Mouse (Mus musculus) lung, postnatal 14 days (tissue): Measurements from ENCODE around the gene Hsd17b1.

Source experiments
- DNase-seq: peaks from one replicate; pipeline ENCODE4 v3.0.0; 2021

Gene Hsd17b1

GRCm38 (mm10) chr11:101062165-101062884 lies 15.9 kb upstream of the Hsd17b1 start:
- DNase-seq, result peak; percentile 63

GRCm38 (mm10) chr11:101062971-101063675 lies 15.1 kb upstream of the Hsd17b1 start:
- no peak for DNase-seq

DNA sequence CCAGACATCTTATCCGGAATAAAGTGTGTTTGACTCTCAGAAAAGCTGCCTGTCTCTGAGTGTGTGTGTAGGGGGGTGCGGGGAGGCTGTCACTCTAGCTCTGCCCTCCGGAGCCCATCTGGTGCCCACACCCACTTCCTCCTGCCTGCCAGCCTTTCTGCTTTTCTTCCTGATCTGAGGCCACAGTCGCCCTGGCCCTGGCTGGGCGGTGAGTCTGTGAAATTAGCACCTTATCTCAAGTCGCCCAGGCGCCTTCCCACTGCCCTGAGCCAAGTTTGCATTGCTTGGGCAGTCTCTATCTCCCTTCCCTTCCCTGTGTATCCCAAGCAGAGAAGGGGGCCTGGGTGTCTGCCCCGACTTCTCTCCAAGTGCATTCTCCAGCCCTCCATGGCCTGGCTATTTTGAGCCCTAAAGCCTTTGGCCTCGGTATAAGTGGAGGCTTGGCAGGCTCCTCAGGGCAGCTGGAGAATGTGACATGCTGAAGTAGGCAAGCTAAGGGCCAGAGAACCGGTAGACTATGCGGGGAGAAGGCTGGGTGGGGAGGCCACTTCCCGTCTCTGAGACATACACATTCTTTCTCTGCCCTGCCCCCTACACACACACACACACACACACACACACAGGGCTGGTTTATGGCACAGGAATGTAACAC lies 14.4 kb upstream of the Hsd17b1 start:
- DNase-seq, result peak; percentile 79

DNA sequence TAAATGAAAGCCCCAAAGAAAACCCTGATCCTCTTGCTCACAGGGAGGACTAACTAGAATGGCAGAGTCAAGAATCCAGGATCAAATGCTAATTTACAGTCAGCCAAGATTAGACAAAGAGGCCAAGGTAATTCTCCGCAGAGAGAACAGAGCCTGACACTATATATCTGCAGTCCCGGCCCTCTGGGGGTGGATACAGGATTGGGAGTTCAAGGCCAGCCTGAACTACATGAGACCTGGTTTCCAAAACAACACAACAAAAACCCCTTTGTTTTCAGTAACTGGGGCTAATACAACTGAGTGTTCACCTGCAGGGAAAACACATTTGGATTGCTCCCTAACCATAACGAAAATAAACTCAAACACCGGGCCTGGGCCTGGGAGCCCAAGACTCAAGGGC lies 13.7 kb upstream of the Hsd17b1 start:
- DNase-seq, result no peak

DNA sequence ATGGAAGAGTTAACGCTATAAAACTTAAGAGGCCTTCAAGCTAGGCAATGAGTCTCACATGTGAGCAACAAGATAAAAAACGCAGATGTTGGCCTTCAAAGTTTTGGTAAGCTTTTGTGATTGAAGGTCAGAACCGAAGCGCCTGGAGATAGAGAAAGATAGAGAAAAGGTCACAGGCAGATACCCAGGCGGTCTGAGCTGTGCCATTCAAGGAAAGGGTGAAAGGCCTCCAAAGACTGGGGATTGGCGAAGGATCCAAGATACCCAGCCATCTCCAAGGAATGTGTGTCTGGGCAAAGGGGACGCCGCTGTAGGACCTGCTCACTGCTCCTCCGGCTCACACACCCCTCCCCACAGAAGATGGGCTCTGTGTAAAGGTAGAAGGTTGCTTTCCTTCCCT lies 13.2 kb upstream of the Hsd17b1 start:
- no peak for DNase-seq

GRCm38 (mm10) chr11:101066549-101067412 lies 11.4 kb upstream of the Hsd17b1 start:
- peak; percentile 89 for DNase-seq

DNA sequence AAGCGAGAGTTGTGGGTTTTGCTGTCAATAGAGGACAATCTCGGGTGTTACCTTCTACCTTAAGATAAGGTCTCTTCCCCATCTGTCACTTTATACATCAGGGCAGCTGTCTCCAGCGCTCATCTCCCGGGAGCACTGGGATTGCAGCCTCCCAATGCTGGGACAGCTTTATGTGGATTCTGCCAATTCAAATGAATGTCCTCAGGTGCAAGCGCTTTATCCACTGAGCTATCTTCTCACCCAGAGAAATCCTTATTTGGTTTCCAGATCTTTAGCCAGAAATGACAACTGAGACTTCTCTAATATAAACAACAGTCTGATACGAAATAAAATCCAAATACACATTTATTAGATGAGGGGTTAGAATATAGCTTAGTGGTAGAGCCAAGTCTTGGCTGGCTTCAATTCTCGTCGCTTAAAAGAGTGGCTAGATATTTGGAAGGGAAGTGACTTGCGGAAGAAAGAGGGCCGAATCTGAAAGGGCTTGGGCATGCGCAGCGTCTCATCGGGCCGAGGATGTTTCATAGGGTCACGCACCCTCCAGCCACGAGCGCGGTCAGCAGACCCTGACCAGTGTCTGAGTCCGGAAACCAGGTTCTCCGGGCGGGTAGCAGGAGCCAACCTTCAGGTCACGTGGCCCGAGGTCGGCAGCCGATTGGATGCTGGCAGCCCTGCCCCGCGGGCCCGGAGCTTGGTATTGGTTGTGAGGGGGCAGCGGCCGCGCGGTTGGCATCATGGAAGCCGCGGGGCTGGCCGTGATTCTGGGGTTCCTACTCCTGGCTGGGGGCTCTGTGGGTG lies 8.6 kb upstream of the Hsd17b1 start, which contains the start of gene Naglu:
Gene Naglu (plus strand): TSS at position 622 of the 798 bp plus-strand sequence.
- peak; percentile 96 for DNase-seq

DNA sequence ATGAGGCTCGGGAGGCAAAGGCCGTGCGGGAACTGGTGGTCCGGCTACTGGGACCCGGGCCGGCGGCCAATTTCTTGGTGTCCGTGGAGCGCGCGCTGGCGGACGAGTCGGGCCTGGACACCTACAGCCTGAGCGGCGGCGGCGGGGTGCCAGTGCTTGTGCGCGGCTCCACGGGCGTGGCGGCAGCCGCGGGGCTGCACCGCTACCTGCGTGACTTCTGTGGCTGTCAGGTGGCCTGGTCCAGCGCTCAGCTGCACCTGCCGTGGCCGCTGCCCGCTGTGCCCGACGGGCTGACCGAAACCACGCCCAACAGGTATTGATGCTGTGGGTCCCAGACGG lies 8.1 kb upstream of the Hsd17b1 start:
- DNase-seq, result no peak

DNA sequence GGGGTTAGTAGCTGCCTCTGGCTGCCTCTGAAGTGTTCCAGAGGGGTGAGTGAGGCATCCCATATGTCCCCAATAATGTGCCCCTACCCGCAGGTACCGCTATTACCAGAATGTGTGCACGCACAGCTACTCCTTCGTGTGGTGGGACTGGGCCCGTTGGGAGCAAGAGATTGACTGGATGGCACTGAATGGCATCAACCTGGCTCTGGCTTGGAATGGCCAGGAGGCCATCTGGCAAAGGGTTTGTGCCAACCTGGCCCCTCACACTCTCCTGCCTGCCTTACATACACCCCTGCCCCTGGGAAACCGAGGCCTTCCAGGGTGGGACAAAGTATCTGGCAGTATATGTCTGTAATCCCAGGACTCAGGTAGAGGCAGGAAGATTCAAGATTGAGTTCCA lies 7.2 kb upstream of the Hsd17b1 start:
- DNase-seq, result no peak

DNA sequence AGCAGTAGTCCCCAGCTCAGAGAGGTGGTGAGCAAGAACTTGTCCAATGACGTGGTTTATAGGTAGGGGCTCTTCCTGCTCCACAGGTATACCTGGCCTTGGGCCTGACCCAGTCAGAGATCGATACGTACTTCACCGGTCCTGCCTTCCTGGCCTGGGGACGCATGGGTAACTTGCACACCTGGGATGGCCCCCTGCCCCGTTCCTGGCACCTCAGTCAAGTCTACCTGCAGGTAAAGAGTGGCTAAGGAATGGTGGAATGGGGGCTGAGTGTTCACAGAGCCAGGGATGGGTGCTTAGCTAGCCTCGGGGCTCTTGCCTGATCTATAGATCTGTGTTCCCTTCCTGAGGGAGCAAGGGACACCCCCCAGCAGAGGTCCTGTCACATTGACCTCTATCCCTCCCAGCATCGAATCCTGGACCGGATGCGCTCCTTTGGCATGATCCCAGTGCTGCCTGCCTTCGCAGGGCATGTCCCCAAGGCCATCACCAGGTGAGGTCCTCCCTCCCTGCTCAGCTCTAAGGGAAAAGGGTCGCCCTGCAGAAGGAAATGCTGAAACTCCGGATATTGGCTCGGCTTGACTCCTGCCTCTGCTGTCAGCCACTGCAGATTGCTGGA lies 6.3 kb upstream of the Hsd17b1 start:
- no peak for DNase-seq

DNA sequence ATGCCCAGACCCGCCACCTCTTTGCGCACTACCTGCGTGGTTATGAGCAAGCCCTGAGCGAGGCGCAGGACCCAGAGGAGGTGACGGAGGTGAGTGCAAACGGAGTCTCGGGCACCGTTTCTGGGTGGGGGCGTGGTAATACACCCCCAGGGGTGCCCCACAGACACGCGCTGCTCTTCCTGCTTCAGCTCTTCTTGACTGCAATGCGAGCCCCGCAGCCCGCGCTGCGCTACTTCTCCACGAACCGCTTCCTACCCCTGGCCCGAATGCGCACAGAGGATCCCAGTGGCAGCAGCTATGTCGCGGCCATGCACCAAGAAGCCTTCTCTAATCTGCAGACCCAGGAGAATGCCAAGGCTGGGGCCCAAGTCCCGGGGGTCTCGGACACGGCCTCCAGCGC lies 1.5 kb downstream of the Hsd17b1 start:
- no peak for DNase-seq

DNA sequence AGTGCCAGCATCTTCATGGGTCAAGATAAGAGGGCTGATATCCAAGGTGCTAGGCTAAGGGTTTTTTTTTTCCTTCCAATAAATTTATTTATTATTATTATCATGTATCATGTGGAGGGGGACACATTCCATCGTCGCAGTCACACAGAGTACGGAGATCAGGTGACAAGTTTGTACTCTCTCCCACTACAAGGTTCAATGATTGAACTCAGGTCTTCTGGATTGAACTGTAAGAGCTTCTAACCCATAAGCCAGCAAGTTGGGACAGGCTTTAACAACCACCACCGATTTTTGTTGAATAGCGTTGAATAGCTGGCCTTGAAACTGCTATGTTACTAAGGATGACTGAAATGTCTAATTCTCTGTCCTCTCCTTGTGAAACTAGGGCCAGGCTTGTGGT lies 2.2 kb downstream of the Hsd17b1 start:
- no peak for DNase-seq

DNA sequence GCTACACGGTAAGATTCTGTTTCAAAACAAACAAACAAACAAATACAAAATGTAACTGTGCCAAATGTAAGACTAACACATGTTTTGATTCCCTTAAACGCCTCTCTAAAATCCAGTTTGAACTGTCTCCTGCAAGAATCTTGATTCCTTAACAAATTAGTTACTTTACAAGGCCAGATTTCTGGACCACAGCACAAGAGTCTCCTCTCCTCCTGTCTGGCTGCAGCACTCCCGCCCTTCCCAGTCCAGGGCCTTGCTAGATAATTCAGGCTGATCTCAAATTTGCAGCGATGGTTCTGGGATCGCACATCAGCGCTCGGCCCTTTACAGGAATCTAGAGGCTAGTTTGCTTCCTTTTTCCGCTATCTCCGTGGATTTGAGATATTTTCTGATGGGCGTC lies 3.4 kb downstream of the Hsd17b1 start:
- no peak for DNase-seq

- DNase-seq, result peak; percentile 85
Measured at GRCm38 (mm10) chr11:101082208-101083082, 4.2 kb downstream of the Hsd17b1 start, which contains the start of gene Coasy. Coasy (plus strand) TSS chr11:101082565.

DNA sequence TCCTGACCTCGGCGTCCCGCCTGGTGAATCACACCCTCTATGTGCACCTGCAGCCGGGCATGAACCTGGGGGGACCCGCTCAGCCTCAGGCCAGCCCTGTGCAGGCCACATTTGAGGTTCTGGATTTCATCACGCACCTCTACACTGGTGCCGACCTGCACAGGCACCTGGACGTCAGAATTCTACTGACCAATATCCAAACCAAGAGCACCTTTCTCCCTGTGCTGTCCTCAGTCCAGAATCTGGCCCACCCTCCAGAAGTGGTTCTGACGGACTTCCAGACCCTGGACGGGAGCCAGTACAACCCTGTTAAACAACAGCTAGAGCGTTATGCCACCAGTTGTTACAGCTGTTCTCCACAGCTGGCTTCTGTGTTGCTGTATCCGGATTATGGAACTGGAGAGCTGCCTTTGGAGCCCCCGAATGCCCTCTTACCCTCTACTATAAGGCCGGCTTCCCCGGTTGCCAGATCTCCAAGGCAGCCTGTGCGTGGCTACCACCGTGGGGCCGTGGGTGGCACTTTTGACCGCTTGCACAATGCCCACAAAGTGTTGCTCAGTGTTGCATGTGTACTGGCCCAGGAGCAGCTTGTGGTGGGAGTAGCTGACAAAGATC lies 5.0 kb downstream of the Hsd17b1 start:
- DNase-seq, result no peak

GRCm38 (mm10) chr11:101084246-101084645 lies 6.0 kb downstream of the Hsd17b1 start:
- DNase-seq, result no peak

DNA sequence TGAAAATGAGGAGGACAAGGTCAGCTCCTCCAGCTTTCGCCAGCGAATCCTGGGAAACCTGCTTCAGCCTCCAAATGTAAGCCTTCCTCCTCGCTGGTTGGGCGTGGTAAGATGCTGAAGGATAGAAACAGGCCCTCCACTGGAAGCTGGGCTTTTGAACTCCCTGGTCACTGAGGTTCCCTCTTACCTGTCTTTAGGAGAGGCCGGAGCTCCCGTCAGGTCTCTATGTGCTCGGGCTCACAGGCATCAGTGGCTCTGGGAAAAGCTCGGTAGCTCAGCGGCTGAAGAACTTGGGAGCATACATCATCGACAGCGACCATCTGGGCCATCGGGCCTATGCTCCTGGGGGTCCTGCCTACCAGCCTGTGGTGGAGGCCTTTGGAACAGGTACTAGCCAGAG lies 6.6 kb downstream of the Hsd17b1 start:
- no peak for DNase-seq

GRCm38 (mm10) chr11:101085617-101086322 lies 7.6 kb downstream of the Hsd17b1 start:
- DNase-seq, result no peak

GRCm38 (mm10) chr11:101086323-101086674 lies 8.1 kb downstream of the Hsd17b1 start:
- no peak for DNase-seq
